Mouse (Mus musculus): Measurements from ENCODE around the gene Klf6.

Klf6 gene

DNA sequence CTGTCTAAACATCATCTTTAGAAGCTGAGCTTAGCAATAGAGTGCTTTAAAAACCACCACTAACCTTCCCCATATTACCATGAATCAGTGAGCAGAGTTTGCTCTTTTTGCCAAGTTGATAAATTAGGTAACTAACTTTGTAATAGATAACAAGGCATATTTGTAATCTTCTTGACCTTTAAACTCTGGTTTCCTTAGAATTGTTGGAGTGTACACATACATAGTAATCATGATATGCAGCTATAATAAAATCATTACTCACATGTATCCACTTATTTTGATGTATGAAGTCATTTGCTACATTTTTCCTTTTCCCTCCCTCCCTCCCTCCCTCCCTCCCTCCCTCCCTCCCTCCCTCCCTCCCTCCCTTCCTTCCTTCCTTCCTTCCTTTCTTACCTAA, 56.1 kb downstream of the Klf6 start:
- no peak for DNase-seq

DNA sequence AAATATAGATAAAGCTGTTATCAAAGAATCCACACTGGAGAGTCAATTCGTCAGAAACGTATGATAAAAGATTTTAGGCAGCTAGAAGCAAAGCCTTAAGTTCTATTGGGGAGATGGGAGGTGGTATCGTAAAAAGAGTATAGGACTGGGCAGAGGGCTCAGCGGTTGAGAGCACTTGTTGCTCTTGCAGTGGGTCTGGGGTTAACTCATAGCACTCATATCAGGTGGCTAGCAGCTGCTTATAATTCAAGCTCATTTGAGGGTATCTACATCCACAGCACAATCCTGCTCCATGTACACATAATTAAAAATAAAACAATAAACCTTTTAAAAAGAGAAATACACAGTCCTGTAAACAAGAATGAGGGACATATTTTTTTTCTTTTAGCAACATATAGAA, 58.7 kb downstream of the Klf6 start:
- no peak for DNase-seq
